Mouse (Mus musculus): ENCODE results near the gene Gm21083.
"Not testable (repeated sequence)": the region's sequence is repeated elsewhere in the genome, so short reads cannot be mapped to it uniquely, and the experiment has no call there.

DNA sequence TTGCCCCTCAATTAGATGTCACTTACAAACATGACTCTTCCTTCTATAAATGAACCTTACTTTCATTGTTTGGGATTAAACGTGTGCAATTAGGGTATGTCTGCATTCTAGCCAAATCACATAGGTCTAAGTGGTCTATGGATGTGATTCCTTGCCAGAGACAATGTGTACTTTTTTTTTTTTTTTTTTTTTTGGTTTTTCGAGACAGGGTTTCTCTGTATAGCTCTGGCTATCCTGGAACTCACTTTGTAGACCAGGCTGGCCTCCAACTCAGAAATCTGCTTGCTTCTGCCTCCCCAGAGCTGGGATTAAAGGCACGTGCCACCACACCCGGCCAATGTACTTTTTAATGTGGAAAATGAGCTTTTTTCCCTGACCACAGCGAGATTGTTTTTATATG lies 13.5 kb downstream of the Gm21083 start:
- not testable (repeated sequence) for TF ChIP-seq CTCF (conservative IDR thresholded peaks at IDR 0.05; ENCODE audit: low read length); POU5F1 (IDR thresholded peaks at IDR 0.05; ENCODE audit: borderline replicate concordance, low read length)
